Mouse (Mus musculus): ENCODE results near the gene Adcy1. TPM values are rescaled to one million over a fixed set of nuclear protein-coding genes. Genes with fewer than 3 reads are reported as not detected.
A peak's percentile ranks its signal among the peaks of the same experiment; 100 is the strongest.

The Adcy1 gene
- total RNA-seq, 1 experiment, result 5.5 TPM

GRCm38 (mm10) chr11:7203846-7204245 lies 140.6 kb downstream of the Adcy1 start:
- H3K9me3 ChIP-seq (ENCODE audit: control insufficient read depth, insufficient read depth, low read depth, low read length), result no peaks in the 10 kb centered on the region
- peaks cover 6% of the 10 kb centered on the region; the same call in 1 of the 2 replicates for H3K36me3 ChIP-seq (ENCODE audit: control insufficient read depth, insufficient read depth, low read length, poor library complexity, severe bottlenecking)
- in situ Hi-C loops (cut with MboI; ENCODE audit: low sequenced_read_pairs in 2 of 2, unreplicated experiment in 2 of 2), result loop anchor here (10.0 to 25.0 kb wide), 3 partner anchors 361 to 1201 kb away; no protein-coding TSS in a partner anchor
- no peak for TF ChIP-seq ZNF384 (IDR thresholded peaks at IDR 0.05; ENCODE audit: low read depth, low read length)
- TF ChIP-seq HCFC1 (IDR thresholded peaks at IDR 0.05; ENCODE audit: borderline replicate concordance, insufficient read depth, low read length), result no peak
- no peak for TF ChIP-seq CHD2 (IDR thresholded peaks at IDR 0.05; ENCODE audit: low read depth, low read length)
- no peak for TF ChIP-seq MAFK (IDR thresholded peaks at IDR 0.05; ENCODE audit: insufficient read depth, low read depth, low read length)
- TF ChIP-seq ZC3H11A (IDR thresholded peaks at IDR 0.05; ENCODE audit: borderline replicate concordance, low read depth, low read length), result no peak
- H3K4me1 ChIP-seq (ENCODE audit: control insufficient read depth in 2 of 2, insufficient read depth in 2 of 2, low read length in 2 of 2, poor library complexity in 1 of 2), result no peaks in the 10 kb centered on the region
- no peak for DNase-seq (ENCODE audit: low read depth, low spot score)
- no peak overlapping the region for H3K9ac ChIP-seq (ENCODE audit: insufficient read depth, low read depth, low read length, poor library complexity, severe bottlenecking)
- H3K27ac ChIP-seq (ENCODE audit: insufficient read depth, low read depth, low read length, poor library complexity, severe bottlenecking), result no peak overlapping the region
- no peak overlapping the region for H3K4me3 ChIP-seq (ENCODE audit: insufficient read depth in 1 of 2, low read depth in 1 of 2, low read length in 2 of 2, poor library complexity in 1 of 2, severe bottlenecking in 1 of 2)

DNA sequence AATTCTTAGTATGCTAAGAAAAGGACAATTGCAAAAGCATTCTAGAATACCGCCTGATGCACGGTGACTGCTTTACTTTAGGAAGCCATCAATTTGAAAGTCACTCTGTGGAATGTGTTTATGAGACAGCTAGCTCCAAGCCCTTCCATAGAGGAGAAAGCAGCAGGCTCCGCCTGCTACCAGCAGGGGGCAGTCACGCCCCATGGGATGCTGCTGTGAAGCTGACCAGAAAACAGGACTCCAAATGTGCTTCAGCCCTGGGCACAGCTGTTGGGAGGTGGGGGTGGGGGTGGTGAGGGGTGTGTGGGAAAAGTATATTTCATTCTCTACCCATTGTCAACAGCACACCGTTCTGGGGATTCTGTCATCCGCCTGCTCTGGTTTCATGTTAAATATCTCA lies 147.1 kb downstream of the Adcy1 start:
- Histone ChIP-seq H3K27ac (ENCODE audit: insufficient read depth, low read depth, low read length, poor library complexity, severe bottlenecking) (no peak overlapping the region), H3K9me3 (ENCODE audit: control insufficient read depth, insufficient read depth, low read depth, low read length) (no peaks in the 10 kb centered on the region), H3K9ac (ENCODE audit: insufficient read depth, low read depth, low read length, poor library complexity, severe bottlenecking) (no peak overlapping the region), H3K4me1 (ENCODE audit: control insufficient read depth in 2 of 2, insufficient read depth in 2 of 2, low read length in 2 of 2, poor library complexity in 1 of 2) (no peaks in the 10 kb centered on the region), H3K4me3 (ENCODE audit: insufficient read depth in 1 of 2, low read depth in 1 of 2, low read length in 2 of 2, poor library complexity in 1 of 2, severe bottlenecking in 1 of 2) (no peak overlapping the region), H3K36me3 (ENCODE audit: control insufficient read depth, insufficient read depth, low read length, poor library complexity, severe bottlenecking) (peaks cover 12% of the 10 kb centered on the region)
- in situ Hi-C loops (cut with MboI; ENCODE audit: low sequenced_read_pairs in 2 of 2, unreplicated experiment in 2 of 2), result loop anchor here (10.0 to 25.0 kb wide), 2 partner anchors 1034 to 1177 kb away; no protein-coding TSS in a partner anchor
- TF ChIP-seq ZNF384 (IDR thresholded peaks at IDR 0.05; ENCODE audit: low read depth, low read length), result no peak
- TF ChIP-seq ZC3H11A (IDR thresholded peaks at IDR 0.05; ENCODE audit: borderline replicate concordance, low read depth, low read length), result peak; percentile 78
- DNase-seq (ENCODE audit: low read depth, low spot score), result peak; percentile 50

DNA sequence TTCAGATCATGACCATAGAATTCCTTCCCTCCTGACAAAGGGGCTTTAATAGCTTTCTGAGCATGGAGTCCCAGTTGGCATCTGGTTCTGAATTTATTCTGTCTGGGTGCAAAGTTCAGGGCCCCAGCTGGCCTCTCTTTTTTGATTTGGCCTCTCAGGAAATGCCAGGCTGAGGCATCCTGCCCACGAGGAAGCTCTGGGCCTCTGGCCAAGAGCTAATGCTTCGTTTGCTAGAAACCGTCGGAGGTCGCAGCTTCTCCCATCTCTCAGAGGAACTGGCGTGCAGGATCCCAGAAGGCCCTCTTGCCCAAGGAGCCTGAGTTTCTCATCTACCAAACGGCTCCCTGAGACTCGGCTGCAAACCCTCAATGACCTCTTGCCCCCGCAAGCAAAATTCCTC lies 147.9 kb downstream of the Adcy1 start:
- Histone ChIP-seq H3K4me3 (ENCODE audit: insufficient read depth in 1 of 2, low read depth in 1 of 2, low read length in 2 of 2, poor library complexity in 1 of 2, severe bottlenecking in 1 of 2) (no peak overlapping the region), H3K27ac (ENCODE audit: insufficient read depth, low read depth, low read length, poor library complexity, severe bottlenecking) (no peak overlapping the region), H3K36me3 (ENCODE audit: control insufficient read depth, insufficient read depth, low read length, poor library complexity, severe bottlenecking) (peaks cover 12% of the 10 kb centered on the region), H3K9me3 (ENCODE audit: control insufficient read depth, insufficient read depth, low read depth, low read length) (no peaks in the 10 kb centered on the region), H3K9ac (ENCODE audit: insufficient read depth, low read depth, low read length, poor library complexity, severe bottlenecking) (no peak overlapping the region), H3K4me1 (ENCODE audit: control insufficient read depth in 2 of 2, insufficient read depth in 2 of 2, low read length in 2 of 2, poor library complexity in 1 of 2) (no peaks in the 10 kb centered on the region; a peak in 1 of 4 replicates)
- DNase-seq (ENCODE audit: low read depth, low spot score), result no peak
- in situ Hi-C loops (cut with MboI; ENCODE audit: low sequenced_read_pairs in 2 of 2, unreplicated experiment in 2 of 2), result loop anchor here (10.0 to 25.0 kb wide), 2 partner anchors 1034 to 1176 kb away; no protein-coding TSS in a partner anchor
- no peak for TF ChIP-seq HCFC1 (IDR thresholded peaks at IDR 0.05; ENCODE audit: borderline replicate concordance, insufficient read depth, low read length)
- TF ChIP-seq CHD2 (IDR thresholded peaks at IDR 0.05; ENCODE audit: low read depth, low read length), result no peak
- TF ChIP-seq MAFK (IDR thresholded peaks at IDR 0.05; ENCODE audit: insufficient read depth, low read depth, low read length), result no peak
- no peak for TF ChIP-seq ZNF384 (IDR thresholded peaks at IDR 0.05; ENCODE audit: low read depth, low read length)
- TF ChIP-seq ZC3H11A (IDR thresholded peaks at IDR 0.05; ENCODE audit: borderline replicate concordance, low read depth, low read length), result no peak

GRCm38 (mm10) chr11:7212126-7212798 lies 149.0 kb downstream of the Adcy1 start:
- peak overlapping the region in 1 of 2 experiments; percentile 56; a peak in 1 of 4 replicates for H3K4me3 ChIP-seq (ENCODE audit: insufficient read depth in 1 of 2, low read depth in 1 of 2, low read length in 2 of 2, poor library complexity in 1 of 2, severe bottlenecking in 1 of 2)
- no peak for DNase-seq (ENCODE audit: low read depth, low spot score)
- in situ Hi-C loops (cut with MboI; ENCODE audit: low sequenced_read_pairs in 2 of 2, unreplicated experiment in 2 of 2), result loop anchor here (10.0 to 25.0 kb wide), 2 partner anchors 1033 to 1175 kb away; no protein-coding TSS in a partner anchor
- no peaks in the 10 kb centered on the region; a peak in 1 of 4 replicates for H3K4me1 ChIP-seq (ENCODE audit: control insufficient read depth in 2 of 2, insufficient read depth in 2 of 2, low read length in 2 of 2, poor library complexity in 1 of 2)
- H3K27ac ChIP-seq (ENCODE audit: insufficient read depth, low read depth, low read length, poor library complexity, severe bottlenecking), result no peak overlapping the region
- TF ChIP-seq CHD2 (IDR thresholded peaks at IDR 0.05; ENCODE audit: low read depth, low read length), result no peak
- H3K9me3 ChIP-seq (ENCODE audit: control insufficient read depth, insufficient read depth, low read depth, low read length), result no peaks in the 10 kb centered on the region
- no peak overlapping the region for H3K9ac ChIP-seq (ENCODE audit: insufficient read depth, low read depth, low read length, poor library complexity, severe bottlenecking)
- peaks cover 12% of the 10 kb centered on the region for H3K36me3 ChIP-seq (ENCODE audit: control insufficient read depth, insufficient read depth, low read length, poor library complexity, severe bottlenecking)

DNA sequence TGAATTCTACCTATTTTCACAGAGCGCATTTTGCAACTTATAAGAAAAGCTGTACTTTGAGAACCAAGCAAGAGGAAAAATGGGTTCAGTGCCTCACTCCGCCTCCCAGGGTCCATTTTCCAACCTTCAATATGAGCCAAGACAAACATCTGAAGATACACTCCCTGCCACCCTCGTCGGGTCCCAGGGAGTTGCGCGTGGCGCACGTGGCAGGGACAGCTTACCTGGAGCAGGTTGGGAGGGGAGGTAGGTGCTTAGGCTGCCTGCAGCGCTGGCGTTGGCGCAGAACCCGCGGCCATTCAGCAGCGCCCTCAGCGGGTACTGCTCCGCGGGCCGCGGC lies 149.8 kb downstream of the Adcy1 start:
- TF ChIP-seq MAFK (IDR thresholded peaks at IDR 0.05; ENCODE audit: insufficient read depth, low read depth, low read length), result no peak
- TF ChIP-seq HCFC1 (IDR thresholded peaks at IDR 0.05; ENCODE audit: borderline replicate concordance, insufficient read depth, low read length), result no peak
- no peak overlapping the region for H3K27ac ChIP-seq (ENCODE audit: insufficient read depth, low read depth, low read length, poor library complexity, severe bottlenecking)
- H3K4me1 ChIP-seq (ENCODE audit: control insufficient read depth in 2 of 2, insufficient read depth in 2 of 2, low read length in 2 of 2, poor library complexity in 1 of 2), result no peaks in the 10 kb centered on the region; a peak in 1 of 4 replicates
- H3K9me3 ChIP-seq (ENCODE audit: control insufficient read depth, insufficient read depth, low read depth, low read length), result no peaks in the 10 kb centered on the region
- peak; percentile 35 for DNase-seq (ENCODE audit: low read depth, low spot score)
- peak overlapping the region; percentile 56 to 81 for H3K4me3 ChIP-seq (ENCODE audit: insufficient read depth in 1 of 2, low read depth in 1 of 2, low read length in 2 of 2, poor library complexity in 1 of 2, severe bottlenecking in 1 of 2)
- H3K36me3 ChIP-seq (ENCODE audit: control insufficient read depth, insufficient read depth, low read length, poor library complexity, severe bottlenecking), result peaks cover 12% of the 10 kb centered on the region
- in situ Hi-C loops (cut with MboI; ENCODE audit: low sequenced_read_pairs in 2 of 2, unreplicated experiment in 2 of 2), result loop anchor here (10.0 to 25.0 kb wide), 2 partner anchors 1032 to 1174 kb away; no protein-coding TSS in a partner anchor
- H3K9ac ChIP-seq (ENCODE audit: insufficient read depth, low read depth, low read length, poor library complexity, severe bottlenecking), result peak overlapping the region; percentile 85

All from ES-E14 (cell line).